Mouse (Mus musculus): ENCODE measurements around the gene B3gnt9.

B3gnt9 gene

DNA sequence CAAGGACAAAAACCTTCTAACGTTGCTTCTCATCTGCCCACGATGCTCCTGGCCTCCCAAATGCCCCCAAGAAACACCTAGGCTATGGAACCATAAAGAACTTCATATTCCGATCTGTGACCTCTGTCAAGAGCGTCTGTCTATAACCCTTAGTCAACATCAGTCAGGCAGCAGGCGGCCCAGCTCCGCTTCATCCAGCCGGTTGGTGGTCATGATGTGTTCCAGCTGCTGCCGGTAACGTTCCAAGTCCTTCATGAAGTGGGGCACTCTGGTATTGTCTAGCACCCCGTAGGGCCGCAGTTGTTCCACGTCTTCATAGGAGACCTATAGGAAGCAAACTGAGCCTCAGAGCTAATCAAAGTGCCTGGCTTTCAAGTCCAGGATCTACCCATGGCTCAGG, 26.9 kb upstream of the B3gnt9 start:
- DNase-seq = peak; percentile 5

GRCm38 (mm10) chr8:105280567-105280966, 25.6 kb upstream of the B3gnt9 start:
- DNase-seq = peak; percentile 2

- peak; percentile 81 for DNase-seq
These were observed 24.0 kb upstream of the B3gnt9 start for GRCm38 (mm10) chr8:105278911-105279334.

DNA sequence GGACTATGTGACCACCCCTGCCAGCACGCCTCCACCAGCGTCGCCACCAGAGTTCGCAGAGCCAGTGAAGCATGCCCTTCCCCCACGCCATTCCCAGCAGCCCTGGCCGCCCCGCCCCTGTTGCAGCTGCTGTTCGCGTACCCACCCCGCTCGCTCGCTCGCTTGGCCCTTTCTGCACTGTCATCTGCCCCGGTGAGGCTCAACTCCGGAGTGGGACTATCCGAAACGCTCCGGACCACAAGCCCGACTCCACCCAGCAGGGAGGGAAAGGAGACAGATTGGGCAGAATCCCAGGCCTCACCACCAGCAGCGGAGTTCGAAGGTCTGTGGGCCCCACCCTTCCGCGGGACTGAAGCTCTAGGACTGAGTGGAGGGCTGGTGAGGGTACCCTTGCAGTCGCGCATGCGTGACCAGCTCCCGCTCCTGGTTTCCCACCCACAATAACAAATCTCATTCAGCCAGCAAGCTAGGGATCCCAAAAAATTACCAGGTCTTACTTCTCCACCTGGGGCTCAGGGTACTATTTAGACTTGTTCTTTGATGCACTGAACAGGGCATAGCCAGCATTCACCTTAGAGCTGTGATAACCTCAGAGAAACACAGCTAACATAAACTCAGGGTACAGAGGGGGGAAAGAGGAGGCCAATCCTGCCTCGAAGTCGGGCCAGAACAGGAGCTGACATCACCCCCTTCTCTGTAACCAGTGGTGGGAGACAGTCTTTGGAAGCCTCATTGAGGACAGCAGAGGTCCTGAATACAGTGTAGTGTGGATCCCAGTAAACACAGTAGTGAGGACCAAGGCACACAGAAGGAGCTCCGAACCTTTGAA, 21.6 kb upstream of the B3gnt9 start:
- peak; percentile 67 for DNase-seq

- no peak for DNase-seq
These were observed 20.9 kb upstream of the B3gnt9 start, which contains the start of gene Nol3 for GRCm38 (mm10) chr8:105275840-105276239. Nol3 (plus strand) TSS chr8:105276140.

- DNase-seq = peak; percentile 6
These were observed 20.4 kb upstream of the B3gnt9 start for GRCm38 (mm10) chr8:105275387-105275786.

DNA sequence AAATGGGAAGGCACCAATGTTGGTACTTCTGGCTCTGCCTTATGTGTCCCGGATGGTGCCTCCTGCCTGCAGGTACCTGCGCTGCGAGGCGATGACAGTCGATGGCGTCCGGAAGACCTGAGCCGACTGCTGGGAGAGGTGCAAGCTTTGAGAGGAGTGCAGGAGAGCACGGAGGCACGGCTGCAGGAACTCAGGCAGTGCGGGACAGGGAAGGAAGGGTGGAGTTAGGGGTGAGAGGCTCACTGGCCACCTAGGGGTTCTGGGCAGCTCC, 15.9 kb upstream of the B3gnt9 start:
- peak; percentile 2 for DNase-seq

GRCm38 (mm10) chr8:105270101-105270915, 15.4 kb upstream of the B3gnt9 start:
- DNase-seq = peak; percentile 5

- DNase-seq = peak; percentile 19
These were observed 14.6 kb upstream of the B3gnt9 start, which contains the start of gene Hsf4 for GRCm38 (mm10) chr8:105269461-105269947. Hsf4 (plus strand) TSS chr8:105269801.

GRCm38 (mm10) chr8:105269075-105269458, 14.1 kb upstream of the B3gnt9 start:
- DNase-seq = no peak

GRCm38 (mm10) chr8:105268342-105269074, 13.6 kb upstream of the B3gnt9 start:
- DNase-seq = peak; percentile 84

DNA sequence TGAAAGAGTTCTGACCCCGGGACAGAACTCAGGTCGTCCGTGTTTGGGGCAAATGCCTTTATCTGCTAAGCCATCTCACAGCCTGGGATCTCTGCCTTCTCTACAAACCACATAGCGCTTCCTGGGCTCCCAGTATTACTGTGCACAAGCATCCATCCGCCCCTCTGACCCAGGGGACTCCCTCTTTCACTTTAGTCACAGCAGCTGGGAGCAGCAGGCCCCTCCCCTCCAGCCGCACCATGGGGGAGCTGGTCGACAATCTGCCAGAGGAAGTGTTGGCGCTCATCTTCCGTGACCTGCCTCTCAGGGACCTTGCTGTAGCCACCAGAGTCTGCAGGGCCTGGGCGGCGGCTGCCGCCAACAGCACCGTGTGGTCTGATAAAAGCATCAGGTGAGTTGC, 11.8 kb upstream of the B3gnt9 start:
- DNase-seq = no peak

DNA sequence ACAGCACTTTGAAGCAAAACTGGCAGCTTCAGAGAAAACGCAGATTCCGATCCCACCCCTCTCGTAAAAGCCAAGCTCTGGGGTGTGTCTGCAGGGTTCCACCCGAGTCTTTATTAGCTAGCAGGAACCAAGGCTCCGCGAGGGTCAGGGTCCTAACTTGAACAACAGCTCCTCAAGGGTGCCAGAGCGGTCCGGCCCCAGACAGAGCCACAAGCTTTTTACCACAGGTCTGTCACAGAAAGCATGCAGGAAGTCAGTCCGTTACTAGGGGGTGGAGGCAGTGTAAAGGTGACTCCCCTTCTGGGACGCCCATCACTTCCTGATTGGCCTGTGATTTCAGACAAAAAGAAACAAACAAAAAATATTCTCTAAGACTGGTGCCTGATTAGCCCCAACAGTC, 10.2 kb upstream of the B3gnt9 start:
- DNase-seq = no peak

DNA sequence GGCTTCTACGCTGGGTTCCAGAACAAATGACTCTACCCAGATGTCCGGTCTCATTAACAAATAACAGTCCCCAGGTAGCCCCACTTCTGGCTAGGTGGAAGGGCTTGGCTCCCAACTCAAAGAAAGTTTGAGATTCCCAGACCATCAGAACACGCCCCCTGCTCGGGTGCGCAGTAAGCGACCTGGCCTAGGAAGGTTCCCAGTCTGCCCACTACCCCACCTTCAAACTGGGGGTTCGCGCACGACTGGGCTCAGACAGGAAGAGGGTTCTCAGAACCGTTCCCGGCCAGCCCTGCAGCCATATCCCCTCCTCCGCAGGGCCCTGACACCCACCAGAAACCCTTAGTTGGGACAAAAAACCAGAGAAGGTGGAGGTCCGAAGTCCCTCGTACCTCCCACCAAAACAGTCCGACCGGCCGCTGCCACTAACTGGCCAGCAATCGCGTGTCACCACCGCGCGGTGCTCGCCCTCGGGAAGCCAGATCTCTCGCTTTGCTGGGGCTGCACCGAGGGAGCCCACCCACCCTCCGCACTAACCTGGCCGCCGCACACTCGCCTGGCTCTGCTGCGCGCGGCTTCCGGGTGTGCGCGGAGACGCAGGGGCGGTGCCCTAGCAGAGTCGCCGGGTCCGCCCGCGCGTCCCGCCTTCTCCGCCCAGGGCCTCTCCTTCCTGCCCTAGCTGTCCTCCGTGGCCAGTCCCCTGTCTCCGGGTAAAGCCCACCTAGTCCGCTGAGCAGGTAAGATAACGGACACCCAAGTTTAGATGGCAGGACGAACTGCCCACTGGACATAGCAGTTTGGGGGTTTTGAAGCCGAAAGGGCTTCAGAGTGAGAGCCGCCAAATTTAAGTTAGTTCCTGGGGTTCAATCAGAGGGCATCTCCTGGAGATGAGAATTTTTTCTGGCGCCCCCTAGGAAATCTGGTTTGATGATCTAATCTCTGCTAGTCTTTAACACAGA, 9.3 kb upstream of the B3gnt9 start, which contains the start of the genes Tradd and Fbxl8:
TSS of gene Tradd (minus strand) at position 586 of the 959 bp plus-strand sequence.
TSS of gene Fbxl8 (plus strand) at position 625 of the 959 bp plus-strand sequence.
- DNase-seq = peak; percentile 35

DNA sequence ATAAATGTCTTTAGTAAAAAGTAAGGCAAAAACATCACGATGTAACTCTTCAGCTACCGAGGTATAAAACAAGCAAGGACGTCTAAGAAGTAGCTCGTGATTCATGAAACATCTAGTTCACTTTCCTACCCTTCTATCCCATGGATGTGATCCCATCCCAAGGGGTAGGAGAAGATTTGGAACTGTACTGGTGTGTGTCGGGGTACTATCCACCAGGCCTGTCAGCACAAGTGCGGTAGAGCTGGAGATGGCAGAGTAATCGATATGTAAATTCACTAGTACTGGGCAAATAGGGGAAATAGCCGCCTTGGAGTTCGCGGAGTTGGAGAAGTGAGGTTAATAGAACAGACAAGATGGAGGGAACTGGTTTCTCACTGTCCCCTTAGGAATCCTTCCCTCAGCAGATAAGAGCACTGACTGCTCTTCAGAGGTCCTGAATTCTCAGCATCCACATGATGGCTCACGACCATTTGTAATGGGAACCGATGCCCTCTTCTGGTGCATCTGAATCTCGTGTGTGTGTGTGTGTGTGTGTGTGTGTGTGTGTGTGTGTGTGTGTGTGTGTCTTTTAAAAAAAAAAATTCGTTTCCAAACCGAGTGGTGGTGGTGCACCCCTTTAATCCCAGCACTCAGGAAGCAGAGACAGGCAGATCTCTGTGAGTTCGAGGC, 8.4 kb upstream of the B3gnt9 start:
- no peak for DNase-seq

GRCm38 (mm10) chr8:105261326-105261980, 6.5 kb upstream of the B3gnt9 start:
- no peak for DNase-seq

- no peak for DNase-seq
These were observed 5.6 kb upstream of the B3gnt9 start for GRCm38 (mm10) chr8:105260371-105261099.

DNA sequence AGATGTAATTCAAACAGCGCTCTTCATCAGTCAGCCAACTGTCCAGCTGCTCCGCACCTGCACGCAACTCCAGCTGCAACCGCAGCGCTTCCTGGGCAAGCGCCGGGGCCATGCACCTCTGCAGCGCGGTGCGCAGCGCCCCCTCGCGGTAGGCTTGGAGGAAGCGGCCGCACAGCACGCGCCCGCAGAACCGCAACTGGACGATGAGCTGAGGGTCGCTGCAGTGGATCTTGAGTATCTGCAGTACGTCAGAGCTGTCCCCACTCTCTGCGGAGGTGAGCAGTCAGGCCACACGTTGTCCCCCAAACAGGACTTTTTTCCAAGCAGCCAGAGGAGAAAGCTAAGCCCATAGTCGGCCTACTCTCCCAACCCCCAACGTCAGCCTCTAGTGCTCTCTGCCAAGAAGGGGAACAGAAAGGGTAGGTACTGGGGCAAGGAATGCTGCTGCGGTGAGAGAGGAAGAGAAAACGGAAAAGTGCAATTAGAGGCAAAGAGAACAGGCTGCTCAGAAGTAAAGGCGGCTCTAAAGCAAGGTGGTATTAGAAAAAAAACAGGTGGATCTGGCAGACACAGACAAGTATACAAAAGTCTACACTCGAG, 4.9 kb upstream of the B3gnt9 start:
- DNase-seq = peak; percentile 76

Measured in right cerebral cortex, postnatal 14 days (tissue).